Mouse (Mus musculus): ENCODE results near the gene Efna2. TPM values are rescaled to one million over a fixed set of nuclear protein-coding genes. Genes with fewer than 3 reads are reported as not detected.

Efna2 gene
- total RNA-seq, 2 experiments from 2014 or later = 8.9 to 10.1 TPM

- DNase-seq (ENCODE audit: low spot score in 2 of 2) = peak; percentile 92 to 97
Measured at GRCm38 (mm10) chr10:80141786-80142529, 37.3 kb upstream of the Efna2 start.

GRCm38 (mm10) chr10:80142530-80142925 lies 36.8 kb upstream of the Efna2 start:
- no peak for DNase-seq (ENCODE audit: low spot score in 2 of 2)

- DNase-seq (ENCODE audit: low spot score in 2 of 2) = no peak
Measured at GRCm38 (mm10) chr10:80143664-80144063, 35.6 kb upstream of the Efna2 start.

GRCm38 (mm10) chr10:80144159-80144558 lies 35.1 kb upstream of the Efna2 start:
- DNase-seq (ENCODE audit: low spot score in 2 of 2) = no peak

GRCm38 (mm10) chr10:80144864-80145838 lies 34.1 kb upstream of the Efna2 start:
- peak in 1 of 2 experiments; percentile 81 for DNase-seq (ENCODE audit: low spot score in 2 of 2)

- no peak for DNase-seq (ENCODE audit: low spot score in 2 of 2)
Measured at GRCm38 (mm10) chr10:80145896-80146295, 33.4 kb upstream of the Efna2 start.

- no peak for DNase-seq (ENCODE audit: low spot score in 2 of 2)
Measured at GRCm38 (mm10) chr10:80146568-80147011, 32.7 kb upstream of the Efna2 start.

GRCm38 (mm10) chr10:80147146-80147718 lies 32.0 kb upstream of the Efna2 start:
- no peak for DNase-seq (ENCODE audit: low spot score in 2 of 2)

GRCm38 (mm10) chr10:80147719-80148601 lies 31.3 kb upstream of the Efna2 start, which contains the start of gene Midn:
TSS of gene Midn (plus strand) at chr10:80148272.
- no peak for DNase-seq (ENCODE audit: low spot score in 2 of 2)

GRCm38 (mm10) chr10:80148610-80149290 lies 30.5 kb upstream of the Efna2 start:
- peak; percentile 91 to 95 for DNase-seq (ENCODE audit: low spot score in 2 of 2)

GRCm38 (mm10) chr10:80149291-80150225 lies 29.7 kb upstream of the Efna2 start:
- peak; percentile 98 to 99 for DNase-seq (ENCODE audit: low spot score in 2 of 2)

- no peak for DNase-seq (ENCODE audit: low spot score in 2 of 2)
Measured at GRCm38 (mm10) chr10:80150226-80151210, 28.8 kb upstream of the Efna2 start.

GRCm38 (mm10) chr10:80151211-80152034 lies 27.9 kb upstream of the Efna2 start:
- DNase-seq (ENCODE audit: low spot score in 2 of 2) = no peak

GRCm38 (mm10) chr10:80152071-80152872 lies 27.0 kb upstream of the Efna2 start:
- no peak for DNase-seq (ENCODE audit: low spot score in 2 of 2)

GRCm38 (mm10) chr10:80152873-80153260 lies 26.4 kb upstream of the Efna2 start:
- no peak for DNase-seq (ENCODE audit: low spot score in 2 of 2)

GRCm38 (mm10) chr10:80153713-80154112 lies 25.6 kb upstream of the Efna2 start:
- no peak for DNase-seq (ENCODE audit: low spot score in 2 of 2)
